Mouse (Mus musculus) spleen, adult 10 weeks (tissue): ENCODE data around the gene Stpg1. TPM values are rescaled to one million over a fixed set of nuclear protein-coding genes. Genes with fewer than 3 reads are reported as not detected.

ENCODE experiments used
- polyA plus RNA-seq: library from polyadenylated mRNA; stranded (reverse); fragments of 350-450 nt; fragmentation: Illumina TruSeq; extraction: RNeasy Lipid Tissue Mini Kit (QIAGEN cat#74804); gene quantifications from one replicate; pipeline ENCODE4 v1.2.3, GENCODE M21; 2015; ENCODE audit warnings: low replicate concordance; ENCODE audit not compliant: insufficient read depth

Gene Stpg1
- polyA plus RNA-seq, result not detected

GRCm38 (mm10) chr4:135494521-135495396 lies at the start of gene Stpg1, which contains the start of gene Nipal3:
Gene Stpg1, plus strand, starts transcription at chr4:135494790.
Gene Nipal3, minus strand, starts transcription at chr4:135495038.

GRCm38 (mm10) chr4:135573251-135573808 lies 78.7 kb downstream of the Stpg1 start, which contains the start of gene Grhl3:
Gene Grhl3, minus strand, starts transcription at chr4:135573630.

Other genes starting within 250 kb of the Stpg1 start
- gene Clic4, start 222.0 kb upstream of the Stpg1 start, polyA plus RNA-seq, result 128 TPM
- gene Srrm1, start 141.5 kb upstream of the Stpg1 start, polyA plus RNA-seq, result 212 TPM
- gene Ncmap, start 96.6 kb upstream of the Stpg1 start, polyA plus RNA-seq, result 0.28 TPM
- gene Rcan3, start 60.9 kb upstream of the Stpg1 start, polyA plus RNA-seq, result 11.0 TPM
- gene Nipal3, start 248 bp downstream of the Stpg1 start, polyA plus RNA-seq, result 19.2 TPM
- 0.15 TPM for gene Grhl3, start 78.8 kb downstream of the Stpg1 start, polyA plus RNA-seq
- gene Ifnlr1, start 191.5 kb downstream of the Stpg1 start, polyA plus RNA-seq, result 2.2 TPM
- gene Il22ra1, start 233.4 kb downstream of the Stpg1 start, polyA plus RNA-seq, result not detected